Comparison of ENCODE assay signal across 25 mouse cellular contexts in genomic region chr9:56714391-56714790, GRCm38 (mm10).
DNase-seq lines count a peak whose midpoint lies in the region; ATAC-seq and TF ChIP-seq lines count a peak whose summit lies in the region.
"Had no signal": no experiment of that assay in that cellular context is flagged by ENCODE, and none has a peak within 500 bp of the region (broad histone marks: within the 10 kb centered on the region; RNA-seq: fewer than 3 reads in every experiment).

No protein-coding gene starts in this region.

- H3K9me3 ChIP-seq in lung, embryonic 14.5 days (ENCODE audit: low read depth, low read length): no peaks in the 10 kb centered on the region
- no peaks in the 10 kb centered on the region for H3K9me3 ChIP-seq in midbrain, embryonic 14.5 days (ENCODE audit: control insufficient read depth, low read length)
- H3K9me3 ChIP-seq: embryonic facial prominence, embryonic 12.5 days; embryonic facial prominence, embryonic 15.5 days; heart, embryonic 10.5 days; heart, embryonic 13.5 days had no signal

- no peaks in the 10 kb centered on the region for H3K4me1 ChIP-seq in lung, embryonic 14.5 days (ENCODE audit: insufficient read depth)
- H3K4me1 ChIP-seq in lung, adult 2 months (ENCODE audit: control insufficient read depth, insufficient read depth, low read length): no peaks in the 10 kb centered on the region
- H3K4me1 ChIP-seq in midbrain, embryonic 14.5 days (ENCODE audit: control insufficient read depth, insufficient read depth, low read length): no peaks in the 10 kb centered on the region
- H3K4me1 ChIP-seq: embryonic facial prominence, embryonic 12.5 days had no signal

- H3K4me3 ChIP-seq in lung, embryonic 14.5 days (ENCODE audit: low read depth, low read length): no peak overlapping the region
- no peak overlapping the region for H3K4me3 ChIP-seq in lung, adult 2 months (replicated peaks; ENCODE audit: extremely low read depth, low read depth, low read length)
- no peak overlapping the region for H3K4me3 ChIP-seq in midbrain, embryonic 14.5 days (replicated peaks; ENCODE audit: low read depth, low read length)
- H3K4me3 ChIP-seq: embryonic facial prominence, embryonic 12.5 days; embryonic facial prominence, embryonic 15.5 days; heart, adult 2 months; heart, embryonic 10.5 days; heart, embryonic 13.5 days had no signal

- ATAC-seq in lung, embryonic 14.5 days (ENCODE audit: insufficient read depth): no peak
- ATAC-seq in midbrain, embryonic 14.5 days (ENCODE audit: low FRiP score, low TSS enrichment): no peak
- ATAC-seq: CD4-positive, CD25-positive, alpha-beta regulatory T cell, adult 4 months; forebrain, embryonic 14.5 days; forebrain, postnatal 0 days; hindbrain, postnatal 0 days had no signal

- no peak overlapping the region for H3K27ac ChIP-seq in lung, embryonic 14.5 days (ENCODE audit: low read depth)
- no peak overlapping the region for H3K27ac ChIP-seq in midbrain, embryonic 14.5 days (replicated peaks; ENCODE audit: low read depth, low read length)
- H3K27ac ChIP-seq: embryonic facial prominence, embryonic 12.5 days; embryonic facial prominence, embryonic 15.5 days; heart, adult 2 months; heart, embryonic 10.5 days; heart, embryonic 13.5 days; hindbrain, embryonic 14.5 days; hindbrain, postnatal 0 days had no signal

- no peaks in the 10 kb centered on the region for H3K36me3 ChIP-seq in lung, embryonic 14.5 days (ENCODE audit: insufficient read depth)
- H3K36me3 ChIP-seq in midbrain, embryonic 14.5 days (ENCODE audit: control insufficient read depth, insufficient read depth, low read length): no peaks in the 10 kb centered on the region
- H3K36me3 ChIP-seq: embryonic facial prominence, embryonic 12.5 days; embryonic facial prominence, embryonic 15.5 days; heart, embryonic 10.5 days; heart, embryonic 13.5 days had no signal

- no peak for TF ChIP-seq POLR2A in lung, adult 2 months (IDR thresholded peaks at IDR 0.05; ENCODE audit: borderline replicate concordance, extremely low read depth, low read depth, low read length)

- 55% methylated on average over 1 of the region's 1 CpGs for WGBS in lung, embryonic 14.5 days
- 61% methylated on average over 1 of the region's 1 CpGs for WGBS in lung, adult 2 months
- WGBS in midbrain, embryonic 14.5 days: 88% methylated on average over 1 of the region's 1 CpGs

- peak; percentile 55 for DNase-seq in lung, embryonic 14.5 days
- DNase-seq in lung, adult 2 months: no peak
- peak; percentile 63 for DNase-seq in lung, postnatal 10 days
- DNase-seq in lung, postnatal 36 days: peak; percentile 57
- DNase-seq in embryo, embryonic 9.5 days (ENCODE audit: extremely low spot score): no peak
- no peak for DNase-seq in midbrain, embryonic 14.5 days
- DNase-seq: adrenal gland, adult 2 months; adrenal gland, postnatal 14 days; cerebellum, adult 11 months; cerebellum, adult 2 months; cerebellum, postnatal 10 days; forebrain, postnatal 0 days; gastrocnemius, postnatal 10 days; gastrocnemius, postnatal 36 days; heart, adult 2 months; heart, postnatal 14 days; heart, postnatal 4 days had no signal

- H3K4me2 ChIP-seq in lung, embryonic 14.5 days: no peak overlapping the region
- H3K4me2 ChIP-seq in midbrain, embryonic 14.5 days (ENCODE audit: low read length): no peak overlapping the region
- H3K4me2 ChIP-seq: embryonic facial prominence, embryonic 12.5 days; embryonic facial prominence, embryonic 15.5 days; heart, embryonic 13.5 days; hindbrain, embryonic 14.5 days had no signal

- no peak overlapping the region for H3K9ac ChIP-seq in lung, embryonic 14.5 days
- no peak overlapping the region for H3K9ac ChIP-seq in midbrain, embryonic 14.5 days (replicated peaks; ENCODE audit: low read length)
- H3K9ac ChIP-seq: embryonic facial prominence, embryonic 12.5 days; embryonic facial prominence, embryonic 15.5 days; forebrain, postnatal 0 days; heart, embryonic 13.5 days; hindbrain, embryonic 14.5 days had no signal

- H3K27me3 ChIP-seq in lung, embryonic 14.5 days (ENCODE audit: insufficient read depth, low read length): no peaks in the 10 kb centered on the region
- no peaks in the 10 kb centered on the region for H3K27me3 ChIP-seq in midbrain, embryonic 14.5 days (ENCODE audit: control insufficient read depth, insufficient read depth, low read length)
- H3K27me3 ChIP-seq: embryonic facial prominence, embryonic 12.5 days; embryonic facial prominence, embryonic 15.5 days had no signal

- no peak for TF ChIP-seq CTCF in lung, embryonic 14.5 days (IDR thresholded peaks at IDR 0.05; ENCODE audit: low read depth)
- TF ChIP-seq CTCF in lung, adult 2 months (IDR thresholded peaks at IDR 0.05; ENCODE audit: insufficient read depth, low read length): no peak

Comparison
In these comparisons a context has a peak if more than half of its experiments do, and no peak if none do; other contexts are left out.
1. DNase-seq: peak in lung, embryonic 14.5 days (single experiment), lung, postnatal 10 days (single experiment) and lung, postnatal 36 days (single experiment); none in lung, adult 2 months (single experiment), embryo, embryonic 9.5 days (single experiment) and midbrain, embryonic 14.5 days (single experiment).